Mouse (Mus musculus): ENCODE data around the gene Gm28230. TPM values are rescaled to one million over a fixed set of nuclear protein-coding genes. Genes with fewer than 3 reads are reported as not detected.

The Gm28230 gene
- polyA plus RNA-seq, 1 experiment, result not detected

GRCm38 (mm10) chr2:74746298-74746921 is 19.9 kb downstream of the Gm28230 start:
- no peaks in the 10 kb centered on the region for H3K79me3 ChIP-seq (ENCODE audit: low read depth)
- H3ac ChIP-seq (ENCODE audit: control insufficient read depth, insufficient read length, low read depth), result no peak overlapping the region
- TF ChIP-seq MYOD1 (IDR thresholded peaks at IDR 0.05; ENCODE audit: control insufficient read depth, insufficient read length, low read depth) (no peak), MAX (IDR thresholded peaks at IDR 0.05) (no peak), USF1 (IDR thresholded peaks at IDR 0.05; ENCODE audit: low read depth) (no peak), FOSL1 (IDR thresholded peaks at IDR 0.05; ENCODE audit: insufficient read depth, low read length, poor library complexity, severe bottlenecking) (no peak)
- H3K4me3 ChIP-seq (ENCODE audit: insufficient read depth, poor library complexity, severe bottlenecking), result no peak overlapping the region
- H3K36me3 ChIP-seq (ENCODE audit: control insufficient read depth, insufficient read depth), result no peaks in the 10 kb centered on the region
- no peaks in the 10 kb centered on the region for H3K79me2 ChIP-seq (ENCODE audit: control insufficient read depth, insufficient read depth)
- H3K27me3 ChIP-seq (ENCODE audit: control insufficient read depth, insufficient read depth, insufficient read length), result peaks cover 22% of the 10 kb centered on the region

GRCm38 (mm10) chr2:74747006-74747405 is 20.5 kb downstream of the Gm28230 start:
- Histone ChIP-seq H3K79me2 (ENCODE audit: control insufficient read depth, insufficient read depth) (no peaks in the 10 kb centered on the region), H3K36me3 (ENCODE audit: control insufficient read depth, insufficient read depth) (no peaks in the 10 kb centered on the region), H3ac (ENCODE audit: control insufficient read depth, insufficient read length, low read depth) (no peak overlapping the region), H3K27me3 (ENCODE audit: control insufficient read depth, insufficient read depth, insufficient read length) (peaks cover 22% of the 10 kb centered on the region), H3K79me3 (ENCODE audit: low read depth) (no peaks in the 10 kb centered on the region), H3K4me3 (ENCODE audit: insufficient read depth, poor library complexity, severe bottlenecking) (no peak overlapping the region)
- TF ChIP-seq CEBPB (IDR thresholded peaks at IDR 0.05; ENCODE audit: low read depth) (no peak), FOSL1 (IDR thresholded peaks at IDR 0.05; ENCODE audit: insufficient read depth, low read length, poor library complexity, severe bottlenecking) (no peak)

GRCm38 (mm10) chr2:74747661-74748141 is 21.2 kb downstream of the Gm28230 start:
- no peaks in the 10 kb centered on the region for H3K79me2 ChIP-seq (ENCODE audit: control insufficient read depth, insufficient read depth)
- no peaks in the 10 kb centered on the region for H3K79me3 ChIP-seq (ENCODE audit: low read depth)
- peaks cover 28% of the 10 kb centered on the region for H3K27me3 ChIP-seq (ENCODE audit: control insufficient read depth, insufficient read depth, insufficient read length)
- no peaks in the 10 kb centered on the region for H3K36me3 ChIP-seq (ENCODE audit: control insufficient read depth, insufficient read depth)
- no peak overlapping the region for H3K4me3 ChIP-seq (ENCODE audit: insufficient read depth, poor library complexity, severe bottlenecking)
- TF ChIP-seq CEBPB (IDR thresholded peaks at IDR 0.05; ENCODE audit: low read depth), result no peak
- no peak for TF ChIP-seq MYOD1 (IDR thresholded peaks at IDR 0.05; ENCODE audit: control insufficient read depth, insufficient read length, low read depth)
- TF ChIP-seq CTCF (IDR thresholded peaks at IDR 0.05; ENCODE audit: control insufficient read depth, insufficient read depth, insufficient read length), result no peak
- no peak for TF ChIP-seq MAX (IDR thresholded peaks at IDR 0.05)
- TF ChIP-seq MYOG (IDR thresholded peaks at IDR 0.05; ENCODE audit: control insufficient read depth, extremely low read depth, insufficient read length), result no peak
- no peak overlapping the region for H3ac ChIP-seq (ENCODE audit: control insufficient read depth, insufficient read length, low read depth)

- TF ChIP-seq USF1 (IDR thresholded peaks at IDR 0.05; ENCODE audit: low read depth) (no peak), CEBPB (IDR thresholded peaks at IDR 0.05; ENCODE audit: low read depth) (no peak), FOSL1 (IDR thresholded peaks at IDR 0.05; ENCODE audit: insufficient read depth, low read length, poor library complexity, severe bottlenecking) (no peak), MYOG (IDR thresholded peaks at IDR 0.05; ENCODE audit: control insufficient read depth, extremely low read depth, insufficient read length) (no peak), MYOD1 (IDR thresholded peaks at IDR 0.05; ENCODE audit: control insufficient read depth, insufficient read length, low read depth) (no peak), CTCF (IDR thresholded peaks at IDR 0.05; ENCODE audit: control insufficient read depth, insufficient read depth, insufficient read length) (no peak), MAX (IDR thresholded peaks at IDR 0.05) (no peak)
- no peaks in the 10 kb centered on the region for H3K79me3 ChIP-seq (ENCODE audit: low read depth)
- peaks cover 36% of the 10 kb centered on the region for H3K27me3 ChIP-seq (ENCODE audit: control insufficient read depth, insufficient read depth, insufficient read length)
- H3K79me2 ChIP-seq (ENCODE audit: control insufficient read depth, insufficient read depth), result no peaks in the 10 kb centered on the region
- H3K36me3 ChIP-seq (ENCODE audit: control insufficient read depth, insufficient read depth), result no peaks in the 10 kb centered on the region
- H3K4me3 ChIP-seq (ENCODE audit: insufficient read depth, poor library complexity, severe bottlenecking), result no peak overlapping the region
- H3ac ChIP-seq (ENCODE audit: control insufficient read depth, insufficient read length, low read depth), result no peak overlapping the region
Measured at GRCm38 (mm10) chr2:74748436-74748995, 22.0 kb downstream of the Gm28230 start.

- Histone ChIP-seq H3K79me3 (ENCODE audit: low read depth) (no peaks in the 10 kb centered on the region), H3ac (ENCODE audit: control insufficient read depth, insufficient read length, low read depth) (no peak overlapping the region), H3K36me3 (ENCODE audit: control insufficient read depth, insufficient read depth) (no peaks in the 10 kb centered on the region), H3K79me2 (ENCODE audit: control insufficient read depth, insufficient read depth) (no peaks in the 10 kb centered on the region), H3K27me3 (ENCODE audit: control insufficient read depth, insufficient read depth, insufficient read length) (peaks cover 36% of the 10 kb centered on the region), H3K4me3 (ENCODE audit: insufficient read depth, poor library complexity, severe bottlenecking) (no peak overlapping the region)
- TF ChIP-seq USF1 (IDR thresholded peaks at IDR 0.05; ENCODE audit: low read depth), result no peak
Measured at GRCm38 (mm10) chr2:74749337-74750121, 23.0 kb downstream of the Gm28230 start.

GRCm38 (mm10) chr2:74750731-74751250 is 24.3 kb downstream of the Gm28230 start:
- TF ChIP-seq MAX (IDR thresholded peaks at IDR 0.05), result no peak
- no peak for TF ChIP-seq CTCF (IDR thresholded peaks at IDR 0.05; ENCODE audit: control insufficient read depth, insufficient read depth, insufficient read length)
- TF ChIP-seq USF1 (IDR thresholded peaks at IDR 0.05; ENCODE audit: low read depth), result no peak
- no peak for TF ChIP-seq FOSL1 (IDR thresholded peaks at IDR 0.05; ENCODE audit: insufficient read depth, low read length, poor library complexity, severe bottlenecking)
- TF ChIP-seq MYOG (IDR thresholded peaks at IDR 0.05; ENCODE audit: control insufficient read depth, extremely low read depth, insufficient read length), result no peak
- TF ChIP-seq MYOD1 (IDR thresholded peaks at IDR 0.05; ENCODE audit: control insufficient read depth, insufficient read length, low read depth), result no peak
- TF ChIP-seq CEBPB (IDR thresholded peaks at IDR 0.05; ENCODE audit: low read depth), result no peak

More at GRCm38 (mm10) chr2:74750731-74751250, 24.3 kb downstream of the Gm28230 start:
- Histone ChIP-seq H3ac (ENCODE audit: control insufficient read depth, insufficient read length, low read depth) (no peak overlapping the region), H3K27me3 (ENCODE audit: control insufficient read depth, insufficient read depth, insufficient read length) (peaks cover 30% of the 10 kb centered on the region), H3K4me3 (ENCODE audit: insufficient read depth, poor library complexity, severe bottlenecking) (no peak overlapping the region), H3K79me3 (ENCODE audit: low read depth) (no peaks in the 10 kb centered on the region), H3K79me2 (ENCODE audit: control insufficient read depth, insufficient read depth) (no peaks in the 10 kb centered on the region), H3K36me3 (ENCODE audit: control insufficient read depth, insufficient read depth) (no peaks in the 10 kb centered on the region)
